Mouse (Mus musculus): ENCODE results near the gene Spry1. TPM values are rescaled to one million over a fixed set of nuclear protein-coding genes. Genes with fewer than 3 reads are reported as not detected.
"Not testable (repeated sequence)": the region's sequence is repeated elsewhere in the genome, so short reads cannot be mapped to it uniquely, and the experiment has no call there.

Spry1 gene
- 7.9 and 9.2 TPM in 2 replicates for polyA plus RNA-seq (2015; fragmentation: Nextera tagmentation; extraction: Ambion mirVana)

- peak; percentile 82 for ATAC-seq
- no peaks in the 10 kb centered on the region; the same call in 1 of the 2 replicates for H3K4me1 ChIP-seq (replicated peaks; ENCODE audit: control insufficient read depth, insufficient read depth, low read length)
- peak within 1 kb of the TSS; percentile 86 for H3K27ac ChIP-seq (ENCODE audit: low read depth, low read length)
- peak within 1 kb of the TSS; percentile 83 for H3K4me3 ChIP-seq (ENCODE audit: low read depth, low read length)
- WGBS: 0% methylated on average over 38 of the region's 38 CpGs
- H3K36me3 ChIP-seq (ENCODE audit: control insufficient read depth, insufficient read depth): peaks cover 16% of the 10 kb centered on the region
- H3K27me3 ChIP-seq (replicated peaks; ENCODE audit: control insufficient read depth, insufficient read depth, low read length): no peaks in the 10 kb centered on the region
- H3K9me3 ChIP-seq (ENCODE audit: control insufficient read depth): no peaks in the 10 kb centered on the region
- peak within 1 kb of the TSS; percentile 78 for H3K9ac ChIP-seq (ENCODE audit: low read depth, low read length)
- peak within 1 kb of the TSS; percentile 76 for H3K4me2 ChIP-seq (replicated peaks; ENCODE audit: low read depth)
- TF ChIP-seq CTCF (IDR thresholded peaks at IDR 0.05; ENCODE audit: low read depth): peak; percentile 39
These were observed at the start of gene Spry1 for GRCm38 (mm10) chr3:37639690-37640089. TSS of gene Spry1 (plus strand) at chr3:37639947.

DNA sequence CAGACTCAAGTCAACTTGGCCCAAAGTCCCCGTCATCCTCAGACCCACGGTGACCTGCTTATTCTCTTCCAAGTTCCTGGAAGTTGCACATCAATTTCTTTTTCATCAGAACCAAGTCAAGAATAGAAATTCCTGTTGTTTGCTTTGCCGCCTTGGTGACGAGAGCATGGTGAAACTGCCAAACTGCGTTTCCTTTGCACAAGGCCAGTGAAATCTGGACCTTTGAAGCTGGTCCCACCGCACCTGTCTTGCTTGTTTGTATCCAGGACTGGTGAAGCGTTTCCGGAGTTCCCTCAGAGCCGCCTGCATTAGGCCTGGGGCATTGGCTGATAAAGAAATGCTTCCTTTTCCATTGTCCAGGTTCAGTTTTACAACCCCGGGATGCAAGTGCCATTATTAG lies 44.0 kb upstream of the Spry1 start:
- no peak overlapping the region for H3K27ac ChIP-seq (ENCODE audit: low read depth, low read length)
- H3K9me3 ChIP-seq (ENCODE audit: control insufficient read depth): no peaks in the 10 kb centered on the region
- no peaks in the 10 kb centered on the region for H3K27me3 ChIP-seq (replicated peaks; ENCODE audit: control insufficient read depth, insufficient read depth, low read length)
- no peak for TF ChIP-seq CTCF (IDR thresholded peaks at IDR 0.05; ENCODE audit: low read depth)
- H3K36me3 ChIP-seq (ENCODE audit: control insufficient read depth, insufficient read depth): no peaks in the 10 kb centered on the region
- no peak for ATAC-seq
- no peak overlapping the region for H3K4me3 ChIP-seq (ENCODE audit: low read depth, low read length)
- no peaks in the 10 kb centered on the region for H3K4me1 ChIP-seq (replicated peaks; ENCODE audit: control insufficient read depth, insufficient read depth, low read length)
- 53% methylated on average over 10 of the region's 10 CpGs for WGBS
- H3K9ac ChIP-seq (ENCODE audit: low read depth, low read length): no peak overlapping the region
- H3K4me2 ChIP-seq (replicated peaks; ENCODE audit: low read depth): no peak overlapping the region

DNA sequence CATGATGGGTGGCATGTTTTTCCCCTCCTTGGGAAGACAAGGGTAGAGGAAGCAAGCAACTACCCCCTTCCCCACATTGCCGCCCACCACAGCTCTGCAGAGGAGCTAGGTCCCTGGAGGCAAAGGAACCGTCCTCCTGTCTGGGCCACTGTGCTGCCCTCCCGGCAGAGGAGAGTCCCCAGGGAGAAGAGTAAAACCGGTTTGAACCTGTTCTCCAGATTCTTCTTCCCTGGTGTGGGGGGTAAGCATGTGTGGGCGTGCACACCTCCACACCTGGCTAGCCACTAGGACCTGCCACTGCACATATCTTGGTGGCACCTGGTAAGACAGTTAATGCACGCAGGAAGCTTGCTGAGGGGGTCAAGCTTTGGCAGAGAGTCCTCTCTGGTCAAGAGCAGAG lies 43.2 kb upstream of the Spry1 start:
- ATAC-seq: no peak
- no peak overlapping the region for H3K9ac ChIP-seq (ENCODE audit: low read depth, low read length)
- no peak overlapping the region for H3K27ac ChIP-seq (ENCODE audit: low read depth, low read length)
- H3K27me3 ChIP-seq (replicated peaks; ENCODE audit: control insufficient read depth, insufficient read depth, low read length): no peaks in the 10 kb centered on the region
- WGBS: 55% methylated on average over 6 of the region's 6 CpGs
- H3K36me3 ChIP-seq (ENCODE audit: control insufficient read depth, insufficient read depth): no peaks in the 10 kb centered on the region
- no peak overlapping the region for H3K4me2 ChIP-seq (replicated peaks; ENCODE audit: low read depth)
- H3K9me3 ChIP-seq (ENCODE audit: control insufficient read depth): no peaks in the 10 kb centered on the region
- no peak for TF ChIP-seq CTCF (IDR thresholded peaks at IDR 0.05; ENCODE audit: low read depth)
- no peaks in the 10 kb centered on the region for H3K4me1 ChIP-seq (replicated peaks; ENCODE audit: control insufficient read depth, insufficient read depth, low read length)
- no peak overlapping the region for H3K4me3 ChIP-seq (ENCODE audit: low read depth, low read length)

DNA sequence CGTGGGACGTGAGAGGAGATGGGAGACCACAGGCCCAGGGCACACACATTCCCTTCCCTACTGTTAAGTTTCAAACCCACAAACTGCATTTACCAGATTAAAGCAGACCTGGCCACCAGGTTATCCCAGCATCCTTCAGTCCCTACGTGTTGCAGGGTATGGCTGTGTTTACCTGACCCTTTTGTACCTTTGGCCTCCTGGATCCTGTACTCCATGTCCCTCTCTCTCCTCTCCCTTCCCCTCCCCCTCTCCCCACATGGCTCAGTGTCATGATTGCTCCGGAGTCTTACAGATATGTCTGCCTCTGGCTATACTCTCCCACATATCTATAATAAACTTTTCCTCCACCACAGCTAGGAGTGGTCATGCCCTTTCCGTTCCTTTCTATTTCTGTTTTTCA lies 42.5 kb upstream of the Spry1 start:
- Histone ChIP-seq H3K9me3 (ENCODE audit: control insufficient read depth) (no peaks in the 10 kb centered on the region), H3K27me3 (replicated peaks; ENCODE audit: control insufficient read depth, insufficient read depth, low read length) (no peaks in the 10 kb centered on the region), H3K27ac (ENCODE audit: low read depth, low read length) (no peak overlapping the region), H3K9ac (ENCODE audit: low read depth, low read length) (no peak overlapping the region), H3K4me1 (replicated peaks; ENCODE audit: control insufficient read depth, insufficient read depth, low read length) (no peaks in the 10 kb centered on the region), H3K36me3 (ENCODE audit: control insufficient read depth, insufficient read depth) (no peaks in the 10 kb centered on the region), H3K4me3 (ENCODE audit: low read depth, low read length) (no peak overlapping the region), H3K4me2 (replicated peaks; ENCODE audit: low read depth) (no peak overlapping the region)
- no peak for ATAC-seq
- no peak for TF ChIP-seq CTCF (IDR thresholded peaks at IDR 0.05; ENCODE audit: low read depth)
- 59% methylated on average over 5 of the region's 5 CpGs for WGBS

GRCm38 (mm10) chr3:37599641-37600040 lies 40.1 kb upstream of the Spry1 start:
- WGBS: 90% methylated on average over 14 of the region's 14 CpGs
- not testable (repeated sequence) for H3K27ac ChIP-seq (ENCODE audit: low read depth, low read length); H3K9ac ChIP-seq (ENCODE audit: low read depth, low read length); H3K27me3 ChIP-seq (replicated peaks; ENCODE audit: control insufficient read depth, insufficient read depth, low read length); H3K4me2 ChIP-seq (replicated peaks; ENCODE audit: low read depth); H3K4me3 ChIP-seq (ENCODE audit: low read depth, low read length); H3K36me3 ChIP-seq (ENCODE audit: control insufficient read depth, insufficient read depth); ATAC-seq; H3K4me1 ChIP-seq (replicated peaks; ENCODE audit: control insufficient read depth, insufficient read depth, low read length); H3K9me3 ChIP-seq (ENCODE audit: control insufficient read depth)

GRCm38 (mm10) chr3:37602356-37602755 lies 37.4 kb upstream of the Spry1 start:
- TF ChIP-seq CTCF (IDR thresholded peaks at IDR 0.05; ENCODE audit: low read depth): no peak
- no peak for ATAC-seq
- WGBS: 94% methylated on average over 9 of the region's 9 CpGs

DNA sequence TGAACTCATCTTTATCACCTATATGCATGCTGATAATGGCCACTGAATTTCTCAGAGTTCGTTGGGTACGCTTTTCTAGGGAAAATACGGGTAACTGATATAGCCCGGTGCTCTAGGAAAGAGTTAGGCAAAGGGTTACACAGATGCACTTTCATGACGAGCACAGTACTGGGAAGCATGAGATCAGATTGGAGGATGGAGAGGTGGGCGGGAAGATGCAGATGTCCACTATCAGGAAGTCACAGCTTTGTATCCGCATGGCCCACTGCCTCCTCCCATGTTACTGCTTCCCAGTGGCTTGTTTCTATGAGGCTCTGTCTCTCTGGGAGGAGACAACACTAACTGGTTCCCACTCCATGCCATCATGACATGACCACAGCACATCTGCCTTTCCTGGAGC lies 36.9 kb upstream of the Spry1 start:
- no peak for ATAC-seq
- Histone ChIP-seq H3K9me3 (ENCODE audit: control insufficient read depth) (no peaks in the 10 kb centered on the region), H3K36me3 (ENCODE audit: control insufficient read depth, insufficient read depth) (no peaks in the 10 kb centered on the region), H3K27ac (ENCODE audit: low read depth, low read length) (no peak overlapping the region), H3K4me2 (replicated peaks; ENCODE audit: low read depth) (no peak overlapping the region), H3K9ac (ENCODE audit: low read depth, low read length) (no peak overlapping the region), H3K27me3 (replicated peaks; ENCODE audit: control insufficient read depth, insufficient read depth, low read length) (no peaks in the 10 kb centered on the region), H3K4me3 (ENCODE audit: low read depth, low read length) (no peak overlapping the region), H3K4me1 (replicated peaks; ENCODE audit: control insufficient read depth, insufficient read depth, low read length) (no peaks in the 10 kb centered on the region)
- 79% methylated on average over 7 of the region's 7 CpGs for WGBS
- no peak for TF ChIP-seq CTCF (IDR thresholded peaks at IDR 0.05; ENCODE audit: low read depth)

More at GRCm38 (mm10) chr3:37602356-37602755, 37.4 kb upstream of the Spry1 start:
- no peak overlapping the region for H3K4me3 ChIP-seq (ENCODE audit: low read depth, low read length)
- no peak overlapping the region for H3K9ac ChIP-seq (ENCODE audit: low read depth, low read length)
- no peaks in the 10 kb centered on the region for H3K36me3 ChIP-seq (ENCODE audit: control insufficient read depth, insufficient read depth)
- H3K27me3 ChIP-seq (replicated peaks; ENCODE audit: control insufficient read depth, insufficient read depth, low read length): no peaks in the 10 kb centered on the region
- H3K4me1 ChIP-seq (replicated peaks; ENCODE audit: control insufficient read depth, insufficient read depth, low read length): no peaks in the 10 kb centered on the region
- H3K4me2 ChIP-seq (replicated peaks; ENCODE audit: low read depth): no peak overlapping the region
- H3K9me3 ChIP-seq (ENCODE audit: control insufficient read depth): no peaks in the 10 kb centered on the region
- H3K27ac ChIP-seq (ENCODE audit: low read depth, low read length): no peak overlapping the region

Data from intestine, postnatal 0 days (tissue).